Mouse (Mus musculus) cerebellum, adult 2 months (tissue): ENCODE results near the gene Slc24a3.

Source experiments
- CTCF ChIP-seq: fragments of 200-500 bp; IDR thresholded peaks from 2 replicates; pipeline ENCODE4 v1.5.1; 2011; ENCODE audit warnings: low read depth, mild to moderate bottlenecking, control low read depth, low read length, moderate library complexity, borderline replicate concordance; ENCODE audit not compliant: insufficient read depth
- POLR2A ChIP-seq: fragments of 200-500 bp; IDR thresholded peaks from 2 replicates; pipeline ENCODE4 v1.6.1; 2011; ENCODE audit warnings: low read length, control low read depth, borderline replicate concordance; ENCODE audit not compliant: insufficient read depth

GRCm38 (mm10) chr2:145401240-145401805, 233.8 kb downstream of the Slc24a3 start:
- TF ChIP-seq CTCF (no peak), POLR2A (no peak)
